Mouse (Mus musculus): ENCODE measurements around the gene Dnajc4. TPM values are rescaled to one million over a fixed set of nuclear protein-coding genes. Genes with fewer than 3 reads are reported as not detected.

Gene Dnajc4
- polyA plus RNA-seq, 1 experiment from 2014 or later, result 40.3 TPM

Other genes starting within 250 kb of the Dnajc4 start
- gene Rps6ka4, start 151.9 kb downstream of the Dnajc4 start, polyA plus RNA-seq (2015; fragmentation: Nextera tagmentation; extraction: Ambion mirVana), result 20.0 and 20.5 TPM in 2 replicates
- gene Ccdc88b, start 134.4 kb downstream of the Dnajc4 start, polyA plus RNA-seq (2015; fragmentation: Nextera tagmentation; extraction: Ambion mirVana), result 1.00 and 3.8 TPM in 2 replicates
- gene Trmt112, start 82.9 kb downstream of the Dnajc4 start, polyA plus RNA-seq (2015; fragmentation: Nextera tagmentation; extraction: Ambion mirVana), result 80.0 and 93.0 TPM in 2 replicates
- gene Prdx5, start 82.5 kb downstream of the Dnajc4 start, polyA plus RNA-seq (2015; fragmentation: Nextera tagmentation; extraction: Ambion mirVana), result 383 and 415 TPM in 2 replicates
- 43.4 and 48.2 TPM in 2 replicates for gene Esrra, start 70.8 kb downstream of the Dnajc4 start, polyA plus RNA-seq (2015; fragmentation: Nextera tagmentation; extraction: Ambion mirVana)
- gene Catsperz, start 67.2 kb downstream of the Dnajc4 start, polyA plus RNA-seq (2015; fragmentation: Nextera tagmentation; extraction: Ambion mirVana), result 2.8 and 3.9 TPM in 2 replicates
- gene Kcnk4, start 58.1 kb downstream of the Dnajc4 start, polyA plus RNA-seq (2015; fragmentation: Nextera tagmentation; extraction: Ambion mirVana), result 0.50 and 0.95 TPM in 2 replicates
- 58.4 and 59.2 TPM in 2 replicates for gene Bad, start 50.7 kb downstream of the Dnajc4 start, polyA plus RNA-seq (2015; fragmentation: Nextera tagmentation; extraction: Ambion mirVana)
- gene Gpr137, start 50.1 kb downstream of the Dnajc4 start, polyA plus RNA-seq (2015; fragmentation: Nextera tagmentation; extraction: Ambion mirVana), result 20.8 and 22.3 TPM in 2 replicates
- 68.9 and 104 TPM in 2 replicates for gene Ppp1r14b, start 17.6 kb downstream of the Dnajc4 start, polyA plus RNA-seq (2015; fragmentation: Nextera tagmentation; extraction: Ambion mirVana)
- 16.8 and 21.1 TPM in 2 replicates for gene Plcb3, start 16.1 kb downstream of the Dnajc4 start, polyA plus RNA-seq (2015; fragmentation: Nextera tagmentation; extraction: Ambion mirVana)
- gene Fkbp2, start 12.1 kb downstream of the Dnajc4 start, polyA plus RNA-seq (2015; fragmentation: Nextera tagmentation; extraction: Ambion mirVana), result 83.7 and 95.0 TPM in 2 replicates
- 123 and 171 TPM in 2 replicates for gene Vegfb, start 4.9 kb downstream of the Dnajc4 start, polyA plus RNA-seq (2015; fragmentation: Nextera tagmentation; extraction: Ambion mirVana)
- gene Nudt22, start 3.5 kb upstream of the Dnajc4 start, polyA plus RNA-seq (2015; fragmentation: Nextera tagmentation; extraction: Ambion mirVana), result 34.1 and 36.6 TPM in 2 replicates
- 17.0 and 17.3 TPM in 2 replicates for gene Trpt1, start 3.6 kb upstream of the Dnajc4 start, polyA plus RNA-seq (2015; fragmentation: Nextera tagmentation; extraction: Ambion mirVana)
- 14.3 and 24.7 TPM in 2 replicates for gene Fermt3, start 26.9 kb upstream of the Dnajc4 start, polyA plus RNA-seq (2015; fragmentation: Nextera tagmentation; extraction: Ambion mirVana)
- gene Stip1, start 47.4 kb upstream of the Dnajc4 start, polyA plus RNA-seq (2015; fragmentation: Nextera tagmentation; extraction: Ambion mirVana), result 195 and 202 TPM in 2 replicates
- gene Macrod1, start 64.2 kb upstream of the Dnajc4 start, polyA plus RNA-seq (2015; fragmentation: Nextera tagmentation; extraction: Ambion mirVana), result 61.0 and 64.3 TPM in 2 replicates
- 1.6 and 1.9 TPM in 2 replicates for gene Flrt1, start 113.2 kb upstream of the Dnajc4 start, polyA plus RNA-seq (2015; fragmentation: Nextera tagmentation; extraction: Ambion mirVana)
- 140 and 141 TPM in 2 replicates for gene Otub1, start 213.7 kb upstream of the Dnajc4 start, polyA plus RNA-seq (2015; fragmentation: Nextera tagmentation; extraction: Ambion mirVana)
- gene Cox8a, start 225.0 kb upstream of the Dnajc4 start, polyA plus RNA-seq (2015; fragmentation: Nextera tagmentation; extraction: Ambion mirVana), result 1,892 and 2,285 TPM in 2 replicates
- gene Naa40, start 248.6 kb upstream of the Dnajc4 start, polyA plus RNA-seq (2015; fragmentation: Nextera tagmentation; extraction: Ambion mirVana), result 59.3 and 61.1 TPM in 2 replicates

All from heart, embryonic 16.5 days (tissue).